Comparison of ENCODE assay signal across 27 mouse cellular contexts in genomic region chr12:107334366-107334765, GRCm38 (mm10).
A peak's percentile ranks its signal among the peaks of the same experiment; 100 is the strongest.
DNase-seq lines count a peak whose midpoint lies in the region; ATAC-seq lines count a peak whose summit lies in the region.
"Had no signal": no experiment of that assay in that cellular context is flagged by ENCODE, and none has a peak within 500 bp of the region (broad histone marks: within the 10 kb centered on the region; RNA-seq: fewer than 3 reads in every experiment).

No protein-coding gene starts in this region.

- H3K27me3 ChIP-seq in embryonic facial prominence, embryonic 13.5 days: peaks cover 3% of the 10 kb centered on the region; the same call in 1 of the 2 replicates
- H3K27me3 ChIP-seq: embryonic facial prominence, embryonic 15.5 days; forebrain, embryonic 12.5 days had no signal

- H3K27ac ChIP-seq in embryonic facial prominence, embryonic 13.5 days: peak overlapping the region; percentile 49; the same call in 1 of the 2 replicates
- H3K27ac ChIP-seq: forebrain, embryonic 12.5 days; heart, embryonic 13.5 days; hindbrain, embryonic 14.5 days; hindbrain, postnatal 0 days had no signal

- H3K9me3 ChIP-seq in embryonic facial prominence, embryonic 13.5 days: no peaks in the 10 kb centered on the region
- H3K9me3 ChIP-seq: embryonic facial prominence, embryonic 15.5 days; forebrain, embryonic 12.5 days; heart, embryonic 13.5 days had no signal

- peak; percentile 27 for DNase-seq in embryo, embryonic 10 days (ENCODE audit: low spot score)
- DNase-seq in embryo, embryonic 9.5 days (ENCODE audit: extremely low spot score): no peak
- peak; percentile 9 for DNase-seq in left cerebral cortex, postnatal 4 days
- no peak for DNase-seq in left cerebral cortex, adult 8-10 months (ENCODE audit: low spot score in 2 of 2)
- DNase-seq in retina, postnatal 1 day: peak; percentile 35
- no peak for DNase-seq in kidney, postnatal 4 days
- DNase-seq: adrenal gland, adult 8-10 months; adrenal gland, postnatal 25 days; cerebellum, adult 11-12 months; cerebellum, adult 8-10 months; cerebellum, postnatal 36 days; gastrocnemius, postnatal 10 days; gastrocnemius, postnatal 36 days; heart, adult 18-20 months; heart, postnatal 14 days; heart, postnatal 4 days had no signal

- H3K36me3 ChIP-seq in embryonic facial prominence, embryonic 13.5 days: no peaks in the 10 kb centered on the region
- H3K36me3 ChIP-seq: embryonic facial prominence, embryonic 15.5 days; forebrain, embryonic 12.5 days; heart, embryonic 13.5 days had no signal

- no peak overlapping the region for H3K4me2 ChIP-seq in embryonic facial prominence, embryonic 13.5 days
- H3K4me2 ChIP-seq: forebrain, embryonic 12.5 days; heart, embryonic 13.5 days; hindbrain, embryonic 14.5 days had no signal

- 23% methylated on average over 8 of the region's 8 CpGs for WGBS in embryonic facial prominence, embryonic 13.5 days

- no peak overlapping the region for H3K4me3 ChIP-seq in embryonic facial prominence, embryonic 13.5 days
- H3K4me3 ChIP-seq: embryonic facial prominence, embryonic 15.5 days; erythroblast, embryonic 14.5 days; forebrain, embryonic 12.5 days; heart, embryonic 13.5 days had no signal

- no peak overlapping the region for H3K9ac ChIP-seq in embryonic facial prominence, embryonic 13.5 days
- H3K9ac ChIP-seq: embryonic facial prominence, embryonic 15.5 days; forebrain, embryonic 12.5 days; heart, embryonic 13.5 days; hindbrain, embryonic 14.5 days had no signal

- peaks cover 16% of the 10 kb centered on the region for H3K4me1 ChIP-seq in embryonic facial prominence, embryonic 13.5 days
- H3K4me1 ChIP-seq: heart, embryonic 13.5 days had no signal

- intact Hi-C loops in left cerebral cortex, postnatal 4 days (cut with DNase I): no loop called here

- ATAC-seq in embryonic facial prominence, embryonic 13.5 days (ENCODE audit: insufficient number of reproducible peaks, insufficient read depth, low FRiP score, low TSS enrichment, low read depth): no peak
- ATAC-seq in erythroblast, adult 5-6 weeks (replicated peaks; ENCODE audit: low FRiP score, poor library complexity, severe bottlenecking): no peak
- ATAC-seq: activated CD4-positive, CD25-positive, alpha-beta regulatory T cell, adult 4 months; hindbrain, postnatal 0 days; inflammation-experienced regulatory T-cells, adult 6 months; intestine, embryonic 16.5 days had no signal

Comparison
In these comparisons a context has a peak if more than half of its experiments do, and no peak if none do; other contexts are left out.
1. DNase-seq: peak in embryo, embryonic 10 days (single experiment), left cerebral cortex, postnatal 4 days (single experiment) and retina, postnatal 1 day (single experiment); none in embryo, embryonic 9.5 days (single experiment), left cerebral cortex, adult 8-10 months (0 of 2) and kidney, postnatal 4 days (0 of 2).